Mouse (Mus musculus): ENCODE measurements at regions not wholly inside any gene's neighbourhood (a gene's known extent, or its start where the extent isn't known, plus 50 kb on each side); places are given as distances from the start of the nearest gene placed in this dataset.

GRCm38 (mm10) chr19:14052052-14052451 lies 138.7 kb downstream of the Olfr1505 start:
- TF ChIP-seq CTCF (IDR thresholded peaks at IDR 0.05; ENCODE audit: low read depth, low read length): no peak
- no peak for TF ChIP-seq GATA1 (IDR thresholded peaks at IDR 0.05; ENCODE audit: borderline replicate concordance, low read length)
- TF ChIP-seq TAL1 (conservative IDR thresholded peaks at IDR 0.05; ENCODE audit: low read depth, low read length): no peak

Data from G1E (cell line).